Comparison of ENCODE assay signal across 8 mouse cellular contexts in the genomic region with DNA sequence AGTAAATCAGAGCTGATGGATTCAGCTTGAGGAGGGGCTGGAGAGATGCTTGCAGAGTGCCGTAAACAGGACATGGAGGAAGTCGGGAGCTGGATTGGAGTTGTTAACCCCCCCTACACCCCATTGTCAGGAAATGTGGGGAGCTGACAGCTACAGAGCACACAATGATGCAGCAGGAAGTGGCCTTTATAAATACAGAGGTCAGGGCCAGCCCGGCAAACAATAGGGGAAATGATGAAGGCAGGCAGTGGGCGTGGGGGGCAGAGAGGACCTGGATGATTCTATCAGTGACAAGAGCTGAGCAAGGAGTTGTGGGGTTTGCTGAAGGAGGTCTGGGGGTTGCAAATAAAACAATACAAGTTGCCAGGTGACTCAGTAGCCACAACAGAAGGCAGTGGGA.
DNase-seq lines count a peak whose midpoint lies in the region; ATAC-seq and TF ChIP-seq lines count a peak whose summit lies in the region.

No protein-coding gene starts in this region.

- no peaks in the 10 kb centered on the region for H3K27me3 ChIP-seq in lung, embryonic 14.5 days (ENCODE audit: insufficient read depth, low read length)

- H3K9ac ChIP-seq in lung, embryonic 14.5 days = no peak overlapping the region

- WGBS in lung, embryonic 14.5 days = 44% methylated on average over 4 of the region's 4 CpGs

- no peak overlapping the region for H3K4me2 ChIP-seq in lung, embryonic 14.5 days

- H3K9me3 ChIP-seq in lung, embryonic 14.5 days (ENCODE audit: low read depth, low read length) = no peaks in the 10 kb centered on the region

- intact Hi-C loops in heart, postnatal 36 days (cut with DNase I) = loop anchor here (1.0 kb wide), 1 partner anchor 32 kb away; no protein-coding TSS in a partner anchor
- intact Hi-C loops in left cerebral cortex, postnatal 25 days (cut with DNase I) = no loop called here

- H3K36me3 ChIP-seq in lung, embryonic 14.5 days (ENCODE audit: insufficient read depth) = no peaks in the 10 kb centered on the region

- no peaks in the 10 kb centered on the region for H3K4me1 ChIP-seq in lung, embryonic 14.5 days (ENCODE audit: insufficient read depth)

- DNase-seq in CD4-positive, CD25-positive, alpha-beta regulatory T cell, adult 2 months (ENCODE audit: low read depth, low spot score) = peak; percentile 48
- DNase-seq in adrenal gland, postnatal 25 days = peak; percentile 23
- peak; percentile 42 to 57 for DNase-seq in heart, postnatal 36 days
- DNase-seq in lung, embryonic 14.5 days = peak; percentile 66
- DNase-seq in left cerebral cortex, postnatal 25 days (ENCODE audit: low spot score in 2 of 2) = no peak
- no peak for DNase-seq in frontal cortex, postnatal 14 days (ENCODE audit: low spot score in 2 of 2)
- no peak for DNase-seq in cerebellum, adult 8-10 months
- no peak for DNase-seq in cerebellum, adult 9-11 months

- TF ChIP-seq CTCF in lung, embryonic 14.5 days (IDR thresholded peaks at IDR 0.05; ENCODE audit: low read depth) = no peak

- no peak overlapping the region for H3K27ac ChIP-seq in lung, embryonic 14.5 days (ENCODE audit: low read depth)

- H3K4me3 ChIP-seq in lung, embryonic 14.5 days (ENCODE audit: low read depth, low read length) = no peak overlapping the region

- ATAC-seq in lung, embryonic 14.5 days (ENCODE audit: insufficient read depth) = peak; percentile 88

Comparison
In these comparisons a context has a peak if more than half of its experiments do, and no peak if none do; other contexts are left out.
1. DNase-seq: peak in CD4-positive, CD25-positive, alpha-beta regulatory T cell, adult 2 months (single experiment), adrenal gland, postnatal 25 days (single experiment), heart, postnatal 36 days (2 of 2) and lung, embryonic 14.5 days (single experiment); none in left cerebral cortex, postnatal 25 days (0 of 2), frontal cortex, postnatal 14 days (0 of 2), cerebellum, adult 8-10 months (single experiment) and cerebellum, adult 9-11 months (single experiment).